Mouse (Mus musculus): ENCODE results near the gene Bmt2. TPM values are rescaled to one million over a fixed set of nuclear protein-coding genes. Genes with fewer than 3 reads are reported as not detected.

Bmt2 gene
- polyA plus RNA-seq, 1 experiment from 2014 or later: 9.7 TPM

GRCm38 (mm10) chr6:13582075-13582474 is 95.7 kb downstream of the Bmt2 start:
- no peak for TF ChIP-seq EP300 (IDR thresholded peaks at IDR 0.05)
- TF ChIP-seq CTCF (IDR thresholded peaks at IDR 0.05): no peak
- Histone ChIP-seq H3K27ac (ENCODE audit: low read length) (no peak overlapping the region), H3K9me3 (ENCODE audit: low read length) (no peaks in the 10 kb centered on the region), H3K36me3 (ENCODE audit: insufficient read depth, low read length) (0 out of 2 replicates have a peak, but pooled peaks cover 5% of the 10 kb centered on the region), H3K9ac (replicated peaks; ENCODE audit: low read depth) (no peak overlapping the region), H3K27me3 (replicated peaks; ENCODE audit: insufficient read depth, low read length) (no peaks in the 10 kb centered on the region), H3K4me3 (ENCODE audit: low read depth, low read length) (no peak overlapping the region), H3K4me1 (ENCODE audit: insufficient read depth, low read depth, low read length) (no peaks in the 10 kb centered on the region), H3K4me2 (replicated peaks; ENCODE audit: low read depth, low read length) (no peak overlapping the region)
- 54% methylated on average over 1 of the region's 1 CpGs for WGBS
- ATAC-seq (no peak), DNase-seq (ENCODE audit: low spot score) (no peak)

Other genes with a start within 250 kb of the Bmt2 start
- 29.4 and 36.7 TPM in 2 replicates for gene Tmem168, start 69.9 kb downstream of the Bmt2 start, polyA plus RNA-seq (2015; fragmentation: Nextera tagmentation; extraction: Ambion mirVana)
- gene Gpr85, start 162.0 kb upstream of the Bmt2 start, polyA plus RNA-seq (2015; fragmentation: Nextera tagmentation; extraction: Ambion mirVana): 1.3 and 1.9 TPM in 2 replicates
- 139 and 157 TPM in 2 replicates for gene 2610001J05Rik, start 193.6 kb upstream of the Bmt2 start, polyA plus RNA-seq (2015; fragmentation: Nextera tagmentation; extraction: Ambion mirVana)

All from lung, postnatal 0 days (tissue).